Mouse (Mus musculus) midbrain, embryonic 15.5 days (tissue): Measurements from ENCODE around the gene Fgfr2. TPM values are rescaled to one million over a fixed set of nuclear protein-coding genes. Genes with fewer than 3 reads are reported as not detected.

Source experiments
- ATAC-seq: fragments of 200-750 bp; cut with Nextera tagmentation; replicated peaks from 2 replicates; pipeline ENCODE4 v1.8.0; 2017; ENCODE audit warnings: moderate TSS enrichment
- H3K27ac ChIP-seq: fragments of 300-500 bp; sonication (generic); 2 replicates; pipeline ENCODE4 v1.5.1; 2015; ENCODE audit warnings: mild to moderate bottlenecking, inconsistent platforms
- H3K27me3 ChIP-seq: fragments of 300-500 bp; sonication (generic); replicated peaks from 2 replicates; pipeline ENCODE4 v1.6.1; 2015; ENCODE audit warnings: inconsistent platforms
- H3K36me3 ChIP-seq: fragments of 300-500 bp; sonication (generic); replicated peaks from 2 replicates; pipeline ENCODE4 v1.6.1; 2015; ENCODE audit warnings: inconsistent platforms
- H3K4me1 ChIP-seq: fragments of 300-500 bp; sonication (generic); 2 replicates; pipeline ENCODE4 v1.6.1; 2015; ENCODE audit warnings: inconsistent platforms
- H3K4me2 ChIP-seq: fragments of 300-500 bp; sonication (generic); 2 replicates; pipeline ENCODE4 v1.6.1; 2015; ENCODE audit warnings: inconsistent platforms, mild to moderate bottlenecking, moderate library complexity
- H3K4me3 ChIP-seq: fragments of 300-500 bp; sonication (generic); 2 replicates; pipeline ENCODE4 v1.5.1; 2015; ENCODE audit warnings: mild to moderate bottlenecking, inconsistent platforms
- H3K9ac ChIP-seq: fragments of 300-500 bp; sonication (generic); 2 replicates; pipeline ENCODE4 v1.6.1; 2015; ENCODE audit warnings: mild to moderate bottlenecking, inconsistent platforms
- H3K9me3 ChIP-seq: fragments of 300-500 bp; sonication (generic); 2 replicates; pipeline ENCODE4 v1.6.1; 2016; ENCODE audit warnings: inconsistent platforms
- WGBS: fragments of 180-500 bp; shearing (Covaris S2); methylation state at CpG from one replicate; pipeline ENCODE4 v1.1.7; 2015; ENCODE audit warnings: mixed read lengths; 5-methylcytosine and 5-hydroxymethylcytosine counted together
- polyA plus RNA-seq: library from polyadenylated mRNA; unstranded; fragments of >200 nt; fragmentation: Nextera tagmentation; extraction: Ambion mirVana; gene quantifications from 2 replicates; pipeline ENCODE4 v1.2.1, GENCODE M21; 2015

The Fgfr2 gene
- polyA plus RNA-seq, 1 experiment from 2014 or later, result 23.3 TPM

DNA sequence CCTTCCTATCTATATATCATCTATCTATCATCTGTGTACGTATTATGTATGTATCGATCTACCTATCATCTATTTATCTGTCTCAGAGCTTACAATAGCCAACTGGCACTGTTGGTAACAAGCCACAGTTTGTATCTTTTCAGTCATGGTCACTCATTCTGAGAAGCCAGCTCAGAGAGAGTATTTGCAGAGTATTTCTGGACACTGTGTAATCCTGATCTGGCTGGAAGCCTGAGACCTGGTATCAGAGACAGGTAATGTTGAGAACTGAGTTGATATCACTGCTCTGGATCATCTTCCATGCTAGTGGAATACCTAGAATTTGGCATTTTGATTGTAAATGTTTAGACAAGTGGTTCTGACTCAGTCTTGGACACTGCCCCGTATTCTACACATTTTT lies 2492.2 kb downstream of the Fgfr2 start:
- ATAC-seq, result no peak
- Histone ChIP-seq H3K27ac (no peak overlapping the region), H3K9me3 (no peaks in the 10 kb centered on the region), H3K4me2 (no peak overlapping the region), H3K36me3 (no peaks in the 10 kb centered on the region), H3K4me1 (no peaks in the 10 kb centered on the region), H3K27me3 (no peaks in the 10 kb centered on the region), H3K4me3 (no peak overlapping the region), H3K9ac (no peak overlapping the region)
- WGBS, result 89% methylated on average over 3 of the region's 3 CpGs

DNA sequence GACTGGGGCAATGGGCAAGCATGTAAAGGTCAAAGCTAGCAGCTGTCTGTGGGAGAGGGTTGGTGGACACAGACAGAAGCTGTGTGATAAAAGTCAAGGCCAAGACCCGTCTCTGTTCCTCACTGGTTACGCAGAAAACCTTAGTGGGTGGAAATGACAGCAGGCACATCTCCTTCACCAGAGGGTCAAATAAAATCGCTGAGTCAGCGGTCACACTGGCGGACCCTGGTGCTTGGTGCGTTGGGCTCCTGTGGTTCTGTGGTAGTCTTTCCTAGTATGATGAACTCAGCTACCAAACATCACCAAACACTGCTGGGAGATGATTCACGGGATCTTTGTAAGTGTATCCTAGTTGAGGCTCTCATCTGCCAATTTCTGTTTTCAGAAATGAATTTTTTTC lies 2493.2 kb downstream of the Fgfr2 start:
- Histone ChIP-seq H3K4me3 (no peak overlapping the region), H3K9me3 (no peaks in the 10 kb centered on the region), H3K27me3 (no peaks in the 10 kb centered on the region), H3K4me1 (no peaks in the 10 kb centered on the region), H3K9ac (no peak overlapping the region), H3K27ac (no peak overlapping the region), H3K4me2 (no peak overlapping the region), H3K36me3 (no peaks in the 10 kb centered on the region)
- WGBS, result 95% methylated on average over 7 of the region's 7 CpGs
- no peak for ATAC-seq

DNA sequence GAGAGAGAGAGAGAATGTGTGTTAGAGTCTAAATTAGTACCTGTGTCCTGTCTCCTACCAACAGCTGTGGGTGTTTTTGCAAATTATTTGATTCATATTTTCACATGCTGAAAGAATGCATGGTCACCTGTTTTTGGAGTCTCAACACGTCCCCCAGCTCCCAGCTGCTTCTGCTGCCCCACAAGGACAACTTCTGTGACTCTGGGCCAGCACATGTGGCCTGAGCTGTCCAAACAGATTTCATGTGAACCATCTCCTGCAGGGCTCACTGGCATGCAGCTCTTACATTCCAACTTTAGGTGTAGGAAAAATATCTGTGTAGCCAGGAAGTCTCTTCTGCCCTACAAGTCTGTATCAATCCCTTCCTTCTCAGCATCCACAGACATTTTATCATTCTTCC lies 2494.5 kb downstream of the Fgfr2 start:
- H3K9ac ChIP-seq, result no peak overlapping the region
- H3K4me3 ChIP-seq, result no peak overlapping the region
- no peak overlapping the region for H3K4me2 ChIP-seq
- no peaks in the 10 kb centered on the region for H3K9me3 ChIP-seq
- H3K36me3 ChIP-seq, result no peaks in the 10 kb centered on the region
- H3K27me3 ChIP-seq, result no peaks in the 10 kb centered on the region
- no peak for ATAC-seq
- no peaks in the 10 kb centered on the region for H3K4me1 ChIP-seq
- 50% methylated on average over 1 of the region's 1 CpGs for WGBS
- H3K27ac ChIP-seq, result no peak overlapping the region

DNA sequence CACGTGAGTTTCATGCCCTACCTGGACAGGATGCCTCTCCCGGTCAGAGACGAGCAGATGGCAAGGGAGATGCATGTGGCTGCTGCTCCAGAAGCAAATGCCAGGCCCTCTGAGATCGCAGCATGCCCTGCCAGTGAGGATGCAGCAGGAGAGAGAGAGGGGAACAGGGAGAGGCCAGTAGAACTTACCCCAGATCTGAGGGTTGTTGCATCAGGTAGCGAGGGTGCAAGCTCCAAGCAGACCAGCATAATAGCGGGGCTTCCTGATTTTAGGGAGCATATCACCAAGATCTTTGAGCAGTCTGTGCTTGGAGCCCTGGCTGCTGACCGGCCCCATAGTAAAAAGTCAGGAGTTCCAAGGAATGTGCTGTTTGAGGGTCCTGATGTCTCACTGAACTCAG lies 2497.8 kb downstream of the Fgfr2 start:
- 86% methylated on average over 7 of the region's 7 CpGs for WGBS
- H3K9ac ChIP-seq, result no peak overlapping the region
- no peaks in the 10 kb centered on the region for H3K27me3 ChIP-seq
- H3K9me3 ChIP-seq, result no peaks in the 10 kb centered on the region
- no peak for ATAC-seq
- H3K4me3 ChIP-seq, result no peak overlapping the region
- H3K4me2 ChIP-seq, result no peak overlapping the region
- no peaks in the 10 kb centered on the region for H3K4me1 ChIP-seq
- no peak overlapping the region for H3K27ac ChIP-seq
- no peaks in the 10 kb centered on the region for H3K36me3 ChIP-seq

DNA sequence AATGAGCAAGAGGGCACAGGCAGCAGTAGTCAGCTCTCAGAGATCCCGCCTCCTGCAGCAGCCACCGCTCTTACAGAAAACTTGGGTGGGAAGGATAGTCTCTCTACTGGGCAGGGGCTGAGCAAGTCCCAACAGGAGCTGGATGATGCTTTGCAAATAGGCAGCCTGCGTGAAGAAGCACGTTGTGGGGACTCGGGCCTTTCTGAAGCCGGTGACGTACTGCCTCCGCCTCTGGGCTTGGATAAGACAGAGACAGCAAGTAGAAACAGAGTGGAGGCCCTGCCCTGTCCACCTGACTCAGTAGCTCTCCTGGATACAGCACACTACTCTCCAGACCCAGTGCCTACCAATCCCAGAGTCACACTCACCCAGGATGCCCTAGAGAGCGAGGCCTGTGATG lies 2498.9 kb downstream of the Fgfr2 start:
- Histone ChIP-seq H3K9me3 (no peaks in the 10 kb centered on the region), H3K4me3 (no peak overlapping the region), H3K9ac (no peak overlapping the region), H3K4me1 (no peaks in the 10 kb centered on the region), H3K4me2 (no peak overlapping the region), H3K27ac (no peak overlapping the region), H3K36me3 (no peaks in the 10 kb centered on the region), H3K27me3 (no peaks in the 10 kb centered on the region)
- WGBS, result 91% methylated on average over 9 of the region's 9 CpGs
- no peak for ATAC-seq

DNA sequence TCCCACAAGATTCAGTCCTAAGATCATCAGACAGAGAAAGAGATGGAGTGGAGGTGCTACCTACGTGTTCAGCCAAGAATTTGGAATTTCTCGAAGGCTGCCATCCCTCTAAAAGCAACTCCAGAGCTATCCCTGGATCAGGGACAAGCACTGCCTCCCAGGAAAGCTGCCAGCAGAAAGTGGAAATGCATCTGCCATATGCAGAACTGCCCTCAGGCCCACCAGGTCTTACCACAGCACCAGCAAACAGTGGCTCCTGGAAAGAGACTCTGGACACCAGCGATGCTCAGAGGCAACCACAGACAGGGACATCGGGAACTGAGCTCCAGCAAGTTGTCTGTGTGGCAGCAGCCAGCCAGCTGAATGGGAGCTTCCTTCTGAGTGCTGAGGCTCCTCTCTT lies 2500.8 kb downstream of the Fgfr2 start:
- no peak overlapping the region for H3K4me3 ChIP-seq
- no peak for ATAC-seq
- no peak overlapping the region for H3K27ac ChIP-seq
- no peaks in the 10 kb centered on the region for H3K36me3 ChIP-seq
- WGBS, result 88% methylated on average over 4 of the region's 4 CpGs
- H3K27me3 ChIP-seq, result no peaks in the 10 kb centered on the region
- no peak overlapping the region for H3K9ac ChIP-seq
- H3K4me1 ChIP-seq, result no peaks in the 10 kb centered on the region
- H3K4me2 ChIP-seq, result no peak overlapping the region
- no peaks in the 10 kb centered on the region for H3K9me3 ChIP-seq

DNA sequence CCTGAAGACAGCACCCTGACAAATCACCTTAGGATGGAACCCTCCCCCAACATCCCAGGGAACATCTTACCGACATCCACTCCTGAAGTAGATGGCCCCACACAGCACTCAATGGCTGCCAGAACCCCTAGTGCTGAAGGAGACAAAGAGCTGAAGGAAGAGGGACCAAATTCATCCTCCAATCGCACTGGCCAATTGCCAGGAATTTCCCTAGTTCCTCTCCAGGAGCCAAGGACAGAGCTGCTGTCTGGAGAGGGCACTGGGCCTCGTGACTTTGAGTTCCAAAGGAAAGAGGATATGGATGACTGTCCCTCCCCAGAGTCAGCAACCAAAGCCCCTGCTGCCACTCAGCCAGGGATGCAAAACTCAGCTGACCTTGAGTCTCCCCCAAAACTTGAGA lies 2501.2 kb downstream of the Fgfr2 start:
- H3K4me2 ChIP-seq, result no peak overlapping the region
- H3K4me1 ChIP-seq, result no peaks in the 10 kb centered on the region
- no peaks in the 10 kb centered on the region for H3K27me3 ChIP-seq
- no peak for ATAC-seq
- no peak overlapping the region for H3K4me3 ChIP-seq
- H3K27ac ChIP-seq, result no peak overlapping the region
- H3K9me3 ChIP-seq, result no peaks in the 10 kb centered on the region
- H3K36me3 ChIP-seq, result no peaks in the 10 kb centered on the region
- 60% methylated on average over 3 of the region's 3 CpGs for WGBS
- no peak overlapping the region for H3K9ac ChIP-seq

DNA sequence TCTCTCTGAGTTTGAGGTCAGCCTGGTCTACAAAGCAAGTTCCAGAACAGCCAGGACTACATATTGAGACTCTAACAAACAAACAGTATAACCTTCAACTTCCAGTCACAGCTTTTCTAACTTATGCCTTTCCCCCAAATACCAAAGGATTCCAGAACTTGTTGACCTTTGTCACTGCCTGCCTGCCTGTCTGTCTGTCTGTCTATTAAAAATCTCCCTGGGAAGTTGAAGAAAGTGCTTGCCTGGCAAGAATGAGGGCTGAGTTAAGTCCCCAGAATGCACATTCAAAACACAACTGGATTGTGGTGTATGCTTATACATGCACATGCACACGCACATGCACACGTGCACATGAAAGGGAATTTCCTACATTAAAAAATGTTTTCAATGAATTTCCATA lies 2502.1 kb downstream of the Fgfr2 start:
- H3K9ac ChIP-seq, result no peak overlapping the region
- ATAC-seq, result no peak
- H3K4me2 ChIP-seq, result no peak overlapping the region
- H3K36me3 ChIP-seq, result no peaks in the 10 kb centered on the region
- H3K9me3 ChIP-seq, result no peaks in the 10 kb centered on the region
- WGBS, result 88% methylated on average over 2 of the region's 2 CpGs
- no peak overlapping the region for H3K27ac ChIP-seq
- no peak overlapping the region for H3K4me3 ChIP-seq
- no peaks in the 10 kb centered on the region for H3K27me3 ChIP-seq
- no peaks in the 10 kb centered on the region for H3K4me1 ChIP-seq

DNA sequence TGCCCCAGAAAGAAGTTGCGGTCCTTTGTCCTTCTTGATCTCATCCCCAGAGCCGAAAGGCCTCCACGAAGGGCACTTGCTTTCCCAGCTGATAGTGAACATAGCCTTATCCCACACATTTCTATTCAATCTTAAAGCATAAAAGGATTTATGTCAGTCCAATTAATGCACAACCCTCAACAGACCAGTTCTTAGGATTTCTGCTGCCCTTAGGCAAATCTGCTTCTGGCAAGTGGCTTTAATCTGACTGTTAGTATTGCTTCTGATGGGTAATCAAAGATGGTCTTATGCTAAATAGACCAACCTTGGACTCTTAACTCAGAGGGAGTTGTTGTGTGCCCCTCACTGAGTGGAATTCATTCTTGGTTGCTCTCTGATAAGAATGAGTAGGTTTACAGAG lies 2505.6 kb downstream of the Fgfr2 start:
- Histone ChIP-seq H3K4me1 (no peaks in the 10 kb centered on the region), H3K4me2 (no peak overlapping the region), H3K27ac (no peak overlapping the region), H3K27me3 (no peaks in the 10 kb centered on the region), H3K9ac (no peak overlapping the region), H3K4me3 (no peak overlapping the region), H3K36me3 (no peaks in the 10 kb centered on the region), H3K9me3 (no peaks in the 10 kb centered on the region)
- 34% methylated on average over 3 of the region's 3 CpGs for WGBS
- no peak for ATAC-seq

DNA sequence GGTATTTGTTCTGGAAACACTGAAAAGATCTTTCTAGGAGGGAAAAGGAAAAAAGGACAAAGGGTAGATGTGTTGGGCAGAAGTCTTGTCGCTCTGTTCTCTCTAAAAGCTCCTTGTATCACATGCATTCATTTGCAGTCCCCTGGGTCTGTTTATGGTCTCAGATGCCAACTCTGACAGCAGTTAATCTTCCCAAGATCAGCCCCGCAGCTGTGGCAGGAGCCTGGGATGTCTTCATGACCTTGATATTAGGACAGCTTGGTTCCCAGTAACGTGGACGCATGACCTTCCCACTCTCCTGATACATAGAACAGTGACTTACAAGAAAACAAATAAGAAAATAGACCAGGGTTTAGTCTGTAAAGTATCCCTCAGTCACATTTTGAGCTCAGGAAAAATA lies 2509.2 kb downstream of the Fgfr2 start:
- no peak overlapping the region for H3K9ac ChIP-seq
- no peaks in the 10 kb centered on the region for H3K27me3 ChIP-seq
- no peak overlapping the region for H3K4me2 ChIP-seq
- no peaks in the 10 kb centered on the region for H3K9me3 ChIP-seq
- no peak overlapping the region for H3K4me3 ChIP-seq
- WGBS, result 66% methylated on average over 4 of the region's 4 CpGs
- ATAC-seq, result no peak
- no peaks in the 10 kb centered on the region for H3K36me3 ChIP-seq
- no peak overlapping the region for H3K27ac ChIP-seq
- H3K4me1 ChIP-seq, result no peaks in the 10 kb centered on the region

DNA sequence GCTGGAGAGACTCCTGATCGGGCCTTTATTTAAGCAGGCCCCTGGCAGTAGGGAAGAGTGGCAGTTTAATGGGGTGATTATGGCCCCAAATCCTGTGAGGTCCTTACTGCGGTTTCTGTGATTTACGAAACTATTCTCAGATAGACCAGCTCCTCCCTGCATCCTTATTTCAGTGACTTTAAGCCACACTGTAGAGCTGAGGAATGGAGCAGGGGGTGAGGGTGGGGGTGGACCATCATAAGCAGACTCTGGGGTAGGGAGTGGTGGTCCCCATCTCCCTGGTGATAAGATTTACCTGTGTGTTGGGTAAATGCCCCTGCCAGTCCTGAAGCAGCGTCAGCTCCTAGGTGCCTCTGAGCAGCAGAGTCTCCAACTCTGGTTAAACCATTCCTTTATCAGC lies 2516.2 kb downstream of the Fgfr2 start:
- Histone ChIP-seq H3K27me3 (no peaks in the 10 kb centered on the region), H3K9ac (no peak overlapping the region), H3K27ac (no peak overlapping the region), H3K4me2 (no peak overlapping the region), H3K36me3 (no peaks in the 10 kb centered on the region), H3K9me3 (no peaks in the 10 kb centered on the region), H3K4me1 (no peaks in the 10 kb centered on the region), H3K4me3 (no peak overlapping the region)
- WGBS, result 76% methylated on average over 4 of the region's 4 CpGs
- ATAC-seq, result no peak

DNA sequence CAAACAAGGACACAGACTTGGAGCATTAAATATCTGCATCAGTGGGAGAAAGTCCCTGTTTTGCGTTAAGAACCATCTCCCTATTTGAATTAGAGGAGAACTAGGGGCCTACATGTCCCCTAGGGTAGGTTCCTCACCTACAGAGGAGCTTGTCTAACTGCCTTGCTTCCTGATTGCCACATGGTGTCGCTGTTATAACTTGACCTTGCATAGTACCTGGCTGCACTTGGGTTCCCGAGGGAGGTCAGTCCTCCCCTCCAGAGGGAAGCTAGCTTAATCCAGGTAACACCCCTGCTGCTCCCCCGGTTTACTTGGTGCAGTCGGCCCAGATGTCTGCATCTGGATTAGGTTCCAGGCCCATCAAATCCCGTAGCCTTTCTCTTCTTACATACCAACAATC lies 2518.0 kb downstream of the Fgfr2 start:
- H3K36me3 ChIP-seq, result no peaks in the 10 kb centered on the region
- H3K9me3 ChIP-seq, result no peaks in the 10 kb centered on the region
- no peak overlapping the region for H3K27ac ChIP-seq
- no peaks in the 10 kb centered on the region for H3K4me1 ChIP-seq
- H3K9ac ChIP-seq, result no peak overlapping the region
- no peak overlapping the region for H3K4me3 ChIP-seq
- H3K4me2 ChIP-seq, result no peak overlapping the region
- WGBS, result 33% methylated on average over 6 of the region's 6 CpGs
- ATAC-seq, result no peak
- no peaks in the 10 kb centered on the region for H3K27me3 ChIP-seq

DNA sequence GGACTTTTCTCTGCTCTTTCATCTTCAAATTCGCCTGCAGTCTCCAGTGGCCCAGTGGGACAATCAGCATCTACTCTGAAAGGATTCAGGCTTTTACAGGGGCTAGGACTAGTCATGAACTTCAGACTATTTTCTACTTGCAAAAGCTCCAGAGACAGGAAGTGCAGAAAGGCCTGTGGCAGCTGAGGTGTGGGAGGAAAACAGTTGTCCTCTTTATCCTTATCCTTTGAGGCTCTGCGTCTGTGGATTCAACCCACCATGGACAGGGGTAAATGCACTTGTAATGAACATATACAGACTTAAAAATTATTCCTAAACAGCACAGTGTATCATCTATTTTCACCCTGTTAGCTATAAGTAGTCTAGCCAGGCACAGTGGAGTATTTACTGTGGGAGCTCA lies 2518.8 kb downstream of the Fgfr2 start:
- Histone ChIP-seq H3K4me3 (no peak overlapping the region), H3K9me3 (no peaks in the 10 kb centered on the region), H3K9ac (no peak overlapping the region), H3K27me3 (no peaks in the 10 kb centered on the region), H3K4me2 (no peak overlapping the region), H3K36me3 (no peaks in the 10 kb centered on the region), H3K4me1 (no peaks in the 10 kb centered on the region), H3K27ac (no peak overlapping the region)
- 81% methylated on average over 2 of the region's 2 CpGs for WGBS
- ATAC-seq, result no peak

DNA sequence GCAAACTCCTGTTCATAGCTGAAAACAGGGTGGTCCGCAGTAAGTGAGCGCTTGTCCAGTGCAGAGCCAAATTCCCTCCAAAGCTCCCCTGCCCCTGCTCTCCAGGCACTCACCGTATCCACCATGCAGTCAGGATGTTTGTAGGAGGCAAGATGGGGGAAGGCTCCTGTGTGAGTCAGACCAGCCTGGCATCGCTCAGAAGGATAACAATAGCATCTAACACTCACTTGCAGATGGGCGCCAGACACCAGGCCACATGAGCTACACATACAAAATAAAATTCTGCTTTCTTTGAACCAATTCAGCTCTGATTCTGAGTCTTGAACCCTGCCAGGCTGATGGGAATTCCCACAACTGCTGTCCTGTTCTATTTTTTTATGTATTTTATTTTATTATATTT lies 2519.6 kb downstream of the Fgfr2 start:
- ATAC-seq, result no peak

More for the DNA sequence above, 2519.6 kb downstream of the Fgfr2 start:
- Histone ChIP-seq H3K4me3 (no peak overlapping the region), H3K27ac (no peak overlapping the region), H3K9me3 (no peaks in the 10 kb centered on the region), H3K4me1 (no peaks in the 10 kb centered on the region), H3K27me3 (no peaks in the 10 kb centered on the region), H3K4me2 (no peak overlapping the region), H3K36me3 (no peaks in the 10 kb centered on the region), H3K9ac (no peak overlapping the region)
- WGBS, result 87% methylated on average over 5 of the region's 5 CpGs
